Mouse (Mus musculus) limb, embryonic 14.5 days (tissue): ENCODE measurements around the gene Pmpcb. TPM values are rescaled to one million over a fixed set of nuclear protein-coding genes. Genes with fewer than 3 reads are reported as not detected.
"Not testable (repeated sequence)": the region's sequence is repeated elsewhere in the genome, so short reads cannot be mapped to it uniquely, and the experiment has no call there.

Source experiments
- ATAC-seq: fragments of 200-750 bp; cut with Nextera tagmentation; 2 replicates; pipeline ENCODE4 v1.8.0; 2017; ENCODE audit warnings: low read depth, moderate number of reproducible peaks, moderate TSS enrichment; ENCODE audit not compliant: low FRiP score
- DNase-seq: peaks from one replicate; pipeline ENCODE4 v3.0.0-alpha.2; 2015; ENCODE audit warnings: low spot score
- H3K27ac ChIP-seq: fragments of 300-500 bp; sonication (generic); replicated peaks from 2 replicates; pipeline ENCODE4 v1.5.1; 2014; ENCODE audit warnings: low read depth, mild to moderate bottlenecking, low read length, moderate library complexity, mixed read lengths
- H3K27me3 ChIP-seq: fragments of 300-500 bp; sonication (generic); 2 replicates; pipeline ENCODE4 v1.6.1; 2014; ENCODE audit warnings: low read length, mixed read lengths; ENCODE audit not compliant: control insufficient read depth, insufficient read depth
- H3K36me3 ChIP-seq: fragments of 300-500 bp; sonication (generic); 2 replicates; pipeline ENCODE4 v1.6.1; 2014; ENCODE audit warnings: mild to moderate bottlenecking, low read length, moderate library complexity, mixed read lengths; ENCODE audit not compliant: control insufficient read depth, insufficient read depth
- H3K4me1 ChIP-seq: fragments of 300-500 bp; sonication (generic); 2 replicates; pipeline ENCODE4 v1.6.1; 2014; ENCODE audit warnings: antibody characterized with exemption, low read length, mixed read lengths; ENCODE audit not compliant: control insufficient read depth, insufficient read depth
- H3K4me2 ChIP-seq: fragments of 300-500 bp; sonication (generic); replicated peaks from 2 replicates; pipeline ENCODE4 v1.6.1; 2014; ENCODE audit warnings: low read depth, mild to moderate bottlenecking, low read length, moderate library complexity; ENCODE audit not compliant: severe bottlenecking
- H3K4me3 ChIP-seq: fragments of 300-500 bp; sonication (generic); replicated peaks from 2 replicates; pipeline ENCODE4 v1.5.1; 2014; ENCODE audit warnings: low read length
- H3K9ac ChIP-seq: fragments of 300-500 bp; sonication (generic); 2 replicates; pipeline ENCODE4 v1.6.1; 2014; ENCODE audit warnings: mild to moderate bottlenecking, low read depth, low read length, moderate library complexity; ENCODE audit not compliant: severe bottlenecking
- H3K9me3 ChIP-seq: fragments of 300-500 bp; sonication (generic); 2 replicates; pipeline ENCODE4 v1.6.1; 2016; ENCODE audit warnings: low read length; ENCODE audit not compliant: control insufficient read depth
- POLR2A ChIP-seq: fragments of 200-500 bp; IDR thresholded peaks from 2 replicates; pipeline ENCODE4 v1.8.0; 2012; ENCODE audit warnings: inconsistent platforms, mild to moderate bottlenecking, moderate library complexity, borderline replicate concordance; ENCODE audit not compliant: insufficient read depth, insufficient read length; ENCODE audit errors: extremely low read depth
- WGBS: fragments of 180-500 bp; shearing (Covaris S2); extraction: QIAGEN DNeasy Blood & Tissue Kit; methylation state at CpG from one replicate; pipeline ENCODE4 v1.1.7; 2014; 5-methylcytosine and 5-hydroxymethylcytosine counted together
- polyA plus RNA-seq, 2 experiments: library from polyadenylated mRNA; depleted of rRNA in 1 of 2; stranded (reverse) in 1 of 2; unstranded in 1 of 2; fragments of >200 nt; fragmentation: Nextera tagmentation in 1 of 2; extraction: Ambion mirVana in 1 of 2; gene quantifications; 2 replicates each; pipeline versions ENCODE4 v1.2.1 to v1.2.3; 2012 to 2014

The Pmpcb gene
- polyA plus RNA-seq (2012; rRNA removed) (63.2 and 80.0 TPM in 2 replicates), polyA plus RNA-seq (2014; fragmentation: Nextera tagmentation; extraction: Ambion mirVana) (82.7 and 85.1 TPM in 2 replicates)

DNA sequence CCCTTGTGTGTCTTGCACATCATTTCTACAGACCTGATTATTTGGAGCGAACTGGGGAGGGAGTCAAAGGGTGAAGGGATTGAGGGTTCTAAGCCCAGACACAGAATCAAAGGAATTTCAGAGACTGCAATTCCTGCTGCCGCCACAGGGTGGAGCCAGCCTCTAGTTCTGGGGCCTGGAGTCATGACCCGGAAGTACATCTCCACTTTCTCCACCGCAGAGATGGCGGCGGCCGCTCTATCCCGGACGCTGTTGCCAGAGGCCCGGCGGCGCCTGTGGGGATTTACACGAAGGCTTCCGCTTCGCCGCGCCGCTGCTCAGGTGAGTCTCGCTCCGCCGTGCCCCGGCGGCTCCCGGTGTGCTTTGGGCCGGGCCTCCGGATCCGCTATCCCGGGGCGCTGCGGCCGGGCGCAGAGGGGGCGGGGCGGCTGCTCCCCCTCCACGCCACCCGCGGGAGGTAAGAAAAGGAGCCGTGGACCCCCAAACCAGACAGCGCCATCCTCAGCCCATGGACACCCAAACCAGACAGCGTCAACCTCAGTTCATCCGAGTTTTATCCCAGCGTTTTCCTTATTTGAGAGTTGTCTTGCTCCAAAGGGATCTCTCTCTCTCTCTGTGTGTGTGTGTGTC is at the start of gene Pmpcb:
Pmpcb (plus strand) TSS at position 186 of the 630 bp plus-strand sequence.
- H3K27me3 ChIP-seq = no peaks in the 10 kb centered on the region
- DNase-seq (peak; percentile 94), ATAC-seq (peak; percentile 92)
- H3K4me2 ChIP-seq = peak within 1 kb of the TSS; percentile 87
- 1% methylated on average over 30 of the region's 42 CpGs for WGBS
- peak within 1 kb of the TSS; percentile 81 for H3K27ac ChIP-seq
- H3K4me1 ChIP-seq = peaks cover 6% of the 10 kb centered on the region
- H3K4me3 ChIP-seq = peak within 1 kb of the TSS; percentile 82
- TF ChIP-seq POLR2A = 0 out of 2 replicates have a peak, but pooled peaks have one; percentile 45
- H3K9ac ChIP-seq = peak within 1 kb of the TSS; percentile 89
- H3K36me3 ChIP-seq = peaks cover 27% of the 10 kb centered on the region
- H3K9me3 ChIP-seq = no peaks in the 10 kb centered on the region

DNA sequence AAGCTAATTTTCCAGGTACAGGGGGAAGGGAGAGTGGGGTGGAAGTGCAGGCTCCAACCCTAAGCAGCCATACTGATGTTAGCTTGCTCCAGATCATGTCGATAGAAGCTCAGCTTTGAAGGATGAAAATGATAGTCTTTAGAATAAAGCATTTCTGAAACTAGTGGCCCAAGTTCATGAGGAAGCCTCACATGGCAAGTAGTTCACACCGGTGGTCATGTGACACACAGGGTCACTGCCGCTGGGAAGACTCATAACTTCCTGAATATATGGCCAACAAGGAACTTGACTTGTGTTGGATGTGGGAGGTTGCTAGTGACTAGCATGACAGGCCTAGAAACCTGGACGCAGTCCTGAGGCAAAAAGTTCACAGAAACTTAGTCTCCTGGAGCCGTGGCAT is 44.7 kb upstream of the Pmpcb start:
- no peak for ATAC-seq

DNA sequence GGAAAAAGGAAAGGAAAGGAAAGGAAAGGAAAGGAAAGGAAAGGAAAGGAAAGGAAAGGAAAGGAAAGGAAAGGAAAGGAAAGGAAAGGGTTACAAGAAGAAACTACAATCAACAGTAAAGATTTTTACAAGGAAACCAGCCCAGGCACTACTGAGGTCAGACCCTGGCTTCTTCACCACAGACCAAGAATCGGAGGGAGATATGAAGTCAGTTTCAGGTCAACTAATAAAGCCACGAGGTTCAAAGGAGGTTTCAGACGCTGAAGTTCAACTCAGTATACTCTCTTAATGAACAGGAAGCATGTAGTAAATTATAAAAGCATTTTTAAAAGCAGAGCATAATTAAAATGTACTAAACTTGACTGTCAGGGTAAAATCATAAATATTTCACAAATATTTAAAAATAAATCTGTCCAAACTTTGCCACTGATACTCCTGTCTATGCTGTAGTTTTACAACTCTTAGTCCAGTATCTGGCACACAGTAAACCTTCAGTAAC is 43.5 kb upstream of the Pmpcb start:
- 27% methylated on average over 3 of the region's 3 CpGs for WGBS
- Histone ChIP-seq H3K36me3 (no peaks in the 10 kb centered on the region), H3K27me3 (no peaks in the 10 kb centered on the region), H3K4me1 (no peaks in the 10 kb centered on the region), H3K9ac (no peak overlapping the region), H3K4me2 (no peak overlapping the region), H3K9me3 (no peaks in the 10 kb centered on the region), H3K27ac (no peak overlapping the region), H3K4me3 (no peak overlapping the region)
- ATAC-seq = no peak
- no peak for TF ChIP-seq POLR2A
- no peak for DNase-seq

More for the DNA sequence above, 44.7 kb upstream of the Pmpcb start:
- no peak overlapping the region for H3K9ac ChIP-seq
- no peak overlapping the region for H3K4me3 ChIP-seq
- no peaks in the 10 kb centered on the region for H3K27me3 ChIP-seq
- no peaks in the 10 kb centered on the region for H3K36me3 ChIP-seq
- H3K4me1 ChIP-seq = no peaks in the 10 kb centered on the region
- DNase-seq = no peak
- no peak overlapping the region for H3K27ac ChIP-seq
- H3K9me3 ChIP-seq = no peaks in the 10 kb centered on the region
- no peak for TF ChIP-seq POLR2A
- no peak overlapping the region for H3K4me2 ChIP-seq
- 96% methylated on average over 5 of the region's 5 CpGs for WGBS

DNA sequence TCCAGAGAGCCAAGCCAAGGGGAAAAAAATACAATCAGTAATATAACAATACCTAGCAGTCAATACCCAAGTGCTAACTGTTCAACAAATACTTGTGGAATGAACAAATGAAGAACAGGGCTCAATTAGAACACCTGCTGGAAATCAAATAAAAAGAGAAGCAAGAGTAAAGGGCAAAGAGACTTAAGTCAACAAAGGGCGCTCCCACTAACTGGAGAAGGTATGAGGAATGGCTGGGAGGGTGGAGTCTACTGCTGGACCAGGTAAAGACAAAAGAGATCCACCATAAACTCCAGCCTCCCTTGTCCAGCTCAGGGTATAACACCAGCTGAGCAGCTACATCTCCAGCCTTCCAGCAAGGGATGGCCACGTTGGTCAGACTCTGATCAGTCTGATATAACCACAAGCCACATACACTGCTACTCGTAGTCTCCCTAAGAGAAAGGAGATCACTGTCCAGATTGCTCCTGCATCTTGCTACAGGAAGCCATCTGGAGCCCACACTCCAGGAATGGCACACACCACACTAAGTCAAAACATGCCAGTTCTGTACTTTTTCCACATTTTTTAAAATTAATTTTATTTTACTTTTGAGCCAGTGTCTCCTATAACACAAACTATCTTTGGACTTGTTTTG is 42.0 kb upstream of the Pmpcb start:
- no peaks in the 10 kb centered on the region for H3K27me3 ChIP-seq
- H3K36me3 ChIP-seq = no peaks in the 10 kb centered on the region
- TF ChIP-seq POLR2A = no peak
- no peaks in the 10 kb centered on the region for H3K9me3 ChIP-seq
- no peak for DNase-seq
- H3K4me2 ChIP-seq = no peak overlapping the region
- ATAC-seq = no peak
- no peaks in the 10 kb centered on the region for H3K4me1 ChIP-seq
- H3K4me3 ChIP-seq = no peak overlapping the region
- H3K27ac ChIP-seq = no peak overlapping the region
- no peak overlapping the region for H3K9ac ChIP-seq
- WGBS = 90% methylated on average over 3 of the region's 3 CpGs

DNA sequence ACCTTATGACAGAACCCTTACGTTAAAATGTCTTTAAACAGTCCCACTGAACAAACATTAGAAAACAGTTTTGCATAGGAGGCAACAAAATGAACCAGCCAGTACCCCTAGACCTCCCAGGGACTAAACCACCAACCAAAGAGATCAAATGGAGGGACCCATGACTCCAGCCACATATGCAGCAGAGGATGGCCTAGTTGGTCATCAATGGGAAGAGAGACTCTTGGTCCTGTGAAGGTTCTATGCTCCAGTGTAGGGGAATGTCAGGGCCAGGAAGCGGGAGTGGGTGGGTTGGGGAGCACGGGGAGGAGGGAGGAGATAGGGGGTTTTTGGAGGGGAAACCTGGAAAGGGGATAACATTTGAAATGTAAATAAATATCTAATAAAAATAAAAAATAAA is 37.4 kb upstream of the Pmpcb start:
- 96% methylated on average over 3 of the region's 3 CpGs for WGBS
- ATAC-seq, H3K9me3 ChIP-seq, DNase-seq, H3K36me3 ChIP-seq, H3K27me3 ChIP-seq, H3K4me3 ChIP-seq, H3K4me1 ChIP-seq, H3K4me2 ChIP-seq, H3K9ac ChIP-seq, H3K27ac ChIP-seq: not testable (repeated sequence)
